Mouse (Mus musculus) granulocyte monocyte progenitor cell, adult 5-6 weeks (primary cell): ENCODE measurements around the gene Slc23a2. TPM values are rescaled to one million over a fixed set of nuclear protein-coding genes. Genes with fewer than 3 reads are reported as not detected.

Experiments
- ATAC-seq: replicated peaks from 2 replicates; pipeline ENCODE4 v1.8.0; 2016; ENCODE audit warnings: mild to moderate bottlenecking, moderate TSS enrichment, inconsistent platforms; ENCODE audit not compliant: poor library complexity, severe bottlenecking
- total RNA-seq, 2 experiments: library from RNA; stranded (forward) in 1 of 2; stranded (reverse) in 1 of 2; fragments of 200-712, 200-1000 nt in 1 of 2; fragments of >200 nt in 1 of 2; fragmentation: Nextera tagmentation in 1 of 2; gene quantifications; 2 replicates each; pipeline ENCODE4 v1.2.3; 2014 to 2017

Gene Slc23a2
- total RNA-seq, 2 experiments from 2014 or later = 4.5 to 5.6 TPM

- peak; percentile 79 for ATAC-seq
These were observed 42.3 kb downstream of the Slc23a2 start for GRCm38 (mm10) chr2:132102505-132103130.

- ATAC-seq = peak; percentile 54
These were observed 45.8 kb downstream of the Slc23a2 start for GRCm38 (mm10) chr2:132098942-132099672.

GRCm38 (mm10) chr2:132098365-132098764, 46.5 kb downstream of the Slc23a2 start:
- no peak for ATAC-seq

- ATAC-seq = no peak
These were observed 48.3 kb downstream of the Slc23a2 start for GRCm38 (mm10) chr2:132096582-132096981.

- peak; percentile 47 for ATAC-seq
These were observed 49.1 kb downstream of the Slc23a2 start for GRCm38 (mm10) chr2:132095821-132096220.

GRCm38 (mm10) chr2:132094441-132095230, 50.3 kb downstream of the Slc23a2 start:
- ATAC-seq = peak; percentile 82

GRCm38 (mm10) chr2:132093739-132094138, 51.2 kb downstream of the Slc23a2 start:
- no peak for ATAC-seq

- ATAC-seq = no peak
These were observed 51.6 kb downstream of the Slc23a2 start for GRCm38 (mm10) chr2:132093298-132093697.

- ATAC-seq = no peak
These were observed 52.2 kb downstream of the Slc23a2 start for GRCm38 (mm10) chr2:132092722-132093121.

GRCm38 (mm10) chr2:132091749-132092148, 53.2 kb downstream of the Slc23a2 start:
- ATAC-seq = peak; percentile 45; the same call in 1 of the 2 replicates

GRCm38 (mm10) chr2:132084813-132085212, 60.1 kb downstream of the Slc23a2 start:
- ATAC-seq = peak; percentile 47

- ATAC-seq = peak; percentile 35; the same call in 1 of the 2 replicates
These were observed 60.5 kb downstream of the Slc23a2 start for GRCm38 (mm10) chr2:132084396-132084795.

- no peak for ATAC-seq
These were observed 65.8 kb downstream of the Slc23a2 start for GRCm38 (mm10) chr2:132079139-132079538.

- ATAC-seq = no peak
These were observed 71.9 kb downstream of the Slc23a2 start for GRCm38 (mm10) chr2:132073052-132073451.

GRCm38 (mm10) chr2:132069985-132070735, 74.7 kb downstream of the Slc23a2 start:
- ATAC-seq = no peak

GRCm38 (mm10) chr2:132064185-132064831, 80.6 kb downstream of the Slc23a2 start:
- ATAC-seq = peak; percentile 50

- no peak for ATAC-seq
These were observed 81.1 kb downstream of the Slc23a2 start for GRCm38 (mm10) chr2:132063776-132064175.

GRCm38 (mm10) chr2:132061884-132062283, 83.0 kb downstream of the Slc23a2 start:
- no peak for ATAC-seq

- ATAC-seq = no peak
These were observed 85.0 kb downstream of the Slc23a2 start for GRCm38 (mm10) chr2:132059919-132060318.

GRCm38 (mm10) chr2:132055349-132055753, 89.6 kb downstream of the Slc23a2 start:
- no peak for ATAC-seq
